ENCODE assay signal across 9 mouse cellular contexts in the genomic region with DNA sequence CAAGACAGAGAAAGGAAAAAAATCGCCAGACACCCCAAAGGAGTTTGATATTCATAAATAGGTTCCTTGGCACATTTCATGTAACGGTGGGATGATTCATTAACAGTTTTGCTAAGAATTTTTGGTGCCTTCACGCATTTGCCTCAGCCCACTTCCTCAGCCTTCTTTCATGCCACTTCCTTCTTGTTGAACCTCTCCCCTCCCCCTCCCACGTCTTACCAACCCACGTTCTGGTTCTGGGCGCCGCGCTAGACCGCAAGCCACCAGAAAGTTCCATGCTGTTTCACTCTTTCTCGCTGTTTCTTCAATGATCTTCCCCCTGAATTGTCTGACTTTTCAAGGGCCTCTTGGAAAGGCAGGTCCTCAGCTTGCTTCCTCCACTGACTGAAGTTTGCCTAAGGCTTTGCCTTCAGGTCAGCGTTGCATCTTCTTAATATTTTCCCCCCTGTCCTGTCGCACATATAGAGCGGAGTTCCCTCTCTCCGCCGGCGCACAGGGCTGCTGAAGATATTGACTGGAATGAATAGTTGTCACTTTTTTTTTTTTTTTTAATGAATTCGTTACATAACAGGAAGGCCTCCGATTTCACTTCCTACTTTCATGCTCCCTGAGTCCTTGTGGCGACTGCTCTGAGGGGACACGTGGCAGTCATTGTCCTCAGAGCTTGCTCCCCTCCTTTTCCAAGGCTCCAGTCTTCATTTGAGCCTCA. TPM values are rescaled to one million over a fixed set of nuclear protein-coding genes. Genes with fewer than 3 reads are reported as not detected.
DNase-seq lines count a peak whose midpoint lies in the region; ATAC-seq lines count a peak whose summit lies in the region.
"Had no signal": no experiment of that assay in that cellular context is flagged by ENCODE, and none has a peak within 500 bp of the region (broad histone marks: within the 10 kb centered on the region; RNA-seq: fewer than 3 reads in every experiment).

No protein-coding gene starts in this region.

- peaks cover 87% of the 10 kb centered on the region for H3K79me2 ChIP-seq in macrophage (ENCODE audit: inconsistent target)

- no peaks in the 10 kb centered on the region for H3K4me1 ChIP-seq in limb, embryonic 15.5 days
- H3K4me1 ChIP-seq in limb, embryonic 10.5 days: no peaks in the 10 kb centered on the region
- no peaks in the 10 kb centered on the region for H3K4me1 ChIP-seq in kidney, embryonic 14.5 days (ENCODE audit: control insufficient read depth, insufficient read depth, low read length)
- H3K4me1 ChIP-seq in kidney, embryonic 15.5 days: 0 out of 2 replicates have a peak, but pooled peaks cover 5% of the 10 kb centered on the region
- H3K4me1 ChIP-seq in forebrain, embryonic 14.5 days (ENCODE audit: control insufficient read depth, insufficient read depth, low read length): no peaks in the 10 kb centered on the region

- WGBS in limb, embryonic 15.5 days: 84% methylated on average over 20 of the region's 20 CpGs
- WGBS in limb, embryonic 10.5 days: 89% methylated on average over 20 of the region's 20 CpGs
- WGBS in macrophage (ENCODE audit: missing documents): under 1% methylated on average over 19 of the region's 20 CpGs
- WGBS in kidney, embryonic 14.5 days: 84% methylated on average over 20 of the region's 20 CpGs
- WGBS in kidney, embryonic 15.5 days: 83% methylated on average over 20 of the region's 20 CpGs
- 86% methylated on average over 20 of the region's 20 CpGs for WGBS in forebrain, embryonic 14.5 days

- no peaks in the 10 kb centered on the region for H3K9me3 ChIP-seq in limb, embryonic 15.5 days
- H3K9me3 ChIP-seq in limb, embryonic 10.5 days (replicated peaks): no peaks in the 10 kb centered on the region
- H3K9me3 ChIP-seq in kidney, embryonic 14.5 days (ENCODE audit: control insufficient read depth, low read length): no peaks in the 10 kb centered on the region
- no peaks in the 10 kb centered on the region for H3K9me3 ChIP-seq in kidney, embryonic 15.5 days (replicated peaks)
- no peaks in the 10 kb centered on the region for H3K9me3 ChIP-seq in forebrain, embryonic 14.5 days (replicated peaks; ENCODE audit: control insufficient read depth, low read length)

- H3K9ac ChIP-seq in limb, embryonic 15.5 days: no peak overlapping the region
- H3K9ac ChIP-seq in kidney, embryonic 14.5 days (ENCODE audit: low read depth, low read length): no peak overlapping the region
- no peak overlapping the region for H3K9ac ChIP-seq in kidney, embryonic 15.5 days
- H3K9ac ChIP-seq in forebrain, embryonic 14.5 days (ENCODE audit: low read length): no peak overlapping the region

- no peak overlapping the region for H3K4me3 ChIP-seq in limb, embryonic 15.5 days
- no peak overlapping the region for H3K4me3 ChIP-seq in limb, embryonic 10.5 days
- H3K4me3 ChIP-seq in macrophage (ENCODE audit: inconsistent target): peak overlapping the region; percentile 81
- H3K4me3 ChIP-seq in kidney, embryonic 14.5 days (ENCODE audit: low read length): no peak overlapping the region
- no peak overlapping the region for H3K4me3 ChIP-seq in kidney, embryonic 15.5 days (replicated peaks)
- H3K4me3 ChIP-seq in forebrain, embryonic 14.5 days (ENCODE audit: low read depth, low read length): no peak overlapping the region

- ATAC-seq in limb, embryonic 15.5 days (ENCODE audit: insufficient number of reproducible peaks, low FRiP score, low TSS enrichment, low read depth): no peak
- peak; percentile 32 for ATAC-seq in granulocyte monocyte progenitor cell, adult 5-6 weeks (replicated peaks; ENCODE audit: poor library complexity, severe bottlenecking)
- ATAC-seq in kidney, embryonic 14.5 days (ENCODE audit: low FRiP score, low TSS enrichment): no peak
- ATAC-seq in kidney, embryonic 15.5 days (replicated peaks; ENCODE audit: low FRiP score): no peak
- no peak for ATAC-seq in forebrain, embryonic 14.5 days

- DNase-seq in limb, embryonic 10.5 days (ENCODE audit: low spot score): no peak
- DNase-seq in thymus, postnatal 10 days (ENCODE audit: low spot score in 2 of 2): peak; percentile 78 to 81
- DNase-seq in forebrain, embryonic 14.5 days (ENCODE audit: low spot score): no peak

- peak overlapping the region; percentile 27; the same call in 1 of the 2 replicates for H3K27ac ChIP-seq in limb, embryonic 15.5 days
- H3K27ac ChIP-seq in limb, embryonic 10.5 days: no peak overlapping the region
- H3K27ac ChIP-seq in macrophage: peak overlapping the region; percentile 99
- H3K27ac ChIP-seq in kidney, embryonic 14.5 days (ENCODE audit: low read depth, low read length): no peak overlapping the region
- no peak overlapping the region for H3K27ac ChIP-seq in kidney, embryonic 15.5 days
- no peak overlapping the region for H3K27ac ChIP-seq in forebrain, embryonic 14.5 days (ENCODE audit: low read depth, low read length)

- no peaks in the 10 kb centered on the region for H3K36me3 ChIP-seq in limb, embryonic 15.5 days
- no peaks in the 10 kb centered on the region for H3K36me3 ChIP-seq in limb, embryonic 10.5 days
- peaks cover 4% of the 10 kb centered on the region; the same call in 1 of the 2 replicates for H3K36me3 ChIP-seq in macrophage (ENCODE audit: inconsistent target)
- H3K36me3 ChIP-seq in kidney, embryonic 14.5 days (ENCODE audit: control insufficient read depth, insufficient read depth, low read length): no peaks in the 10 kb centered on the region
- H3K36me3 ChIP-seq in kidney, embryonic 15.5 days: no peaks in the 10 kb centered on the region
- H3K36me3 ChIP-seq in forebrain, embryonic 14.5 days (ENCODE audit: control insufficient read depth, insufficient read depth, low read length): no peaks in the 10 kb centered on the region

- no peak overlapping the region for H3K4me2 ChIP-seq in limb, embryonic 15.5 days
- no peak overlapping the region for H3K4me2 ChIP-seq in kidney, embryonic 14.5 days (replicated peaks; ENCODE audit: low read depth, low read length)
- no peak overlapping the region for H3K4me2 ChIP-seq in kidney, embryonic 15.5 days
- no peak overlapping the region for H3K4me2 ChIP-seq in forebrain, embryonic 14.5 days (ENCODE audit: low read length)

- no peaks in the 10 kb centered on the region for H3K27me3 ChIP-seq in limb, embryonic 15.5 days
- H3K27me3 ChIP-seq in limb, embryonic 10.5 days (ENCODE audit: low read depth, poor library complexity, severe bottlenecking): no peaks in the 10 kb centered on the region
- no peaks in the 10 kb centered on the region for H3K27me3 ChIP-seq in kidney, embryonic 14.5 days (ENCODE audit: control insufficient read depth, insufficient read depth, low read length)
- no peaks in the 10 kb centered on the region for H3K27me3 ChIP-seq in kidney, embryonic 15.5 days
- H3K27me3 ChIP-seq in forebrain, embryonic 14.5 days (replicated peaks; ENCODE audit: control insufficient read depth, insufficient read depth, low read length): no peaks in the 10 kb centered on the region

RNA-seq across cellular contexts. Expression of gene Lcp1, which starts 48.5 kb away (rescaled TPM):
- polyA plus RNA-seq in limb, embryonic 15.5 days (2015; fragmentation: Nextera tagmentation; extraction: Ambion mirVana): 36.7 and 38.4 TPM in 2 replicates
- 20.4 and 20.9 TPM in 2 replicates for polyA plus RNA-seq in limb, embryonic 10.5 days (2016; fragmentation: Nextera tagmentation; extraction: Ambion mirVana)
- 450 and 461 TPM in 2 replicates for total RNA-seq in granulocyte monocyte progenitor cell, adult 5-6 weeks (2014; fragmentation: Nextera tagmentation)
- 316 and 346 TPM in 2 replicates for total RNA-seq in granulocyte monocyte progenitor cell, adult 5-6 weeks (2017)
- total RNA-seq in macrophage (2018; cell fraction: chromatin; rRNA removed): 1,000 to 10,000 TPM in 11 of 26 experiments, 100 to 1,000 TPM in 15; 310 to 1,734 (median 948) TPM
- total RNA-seq in macrophage (2018; cell fraction: cytosol; rRNA removed): 1,000 to 10,000 TPM in 4 of 26 experiments, 100 to 1,000 TPM in 22; 554 to 1,295 (median 783) TPM
- total RNA-seq in macrophage (2018; cell fraction: nucleus; rRNA removed): 1,000 to 10,000 TPM in 4 of 26 experiments, 100 to 1,000 TPM in 22; 371 to 1,198 (median 818) TPM
- polyA plus RNA-seq in macrophage (2018): 571 to 1,239 TPM (median 1,135 TPM) in 3 replicates
- 11.2 and 22.3 TPM in 2 replicates for polyA plus RNA-seq in kidney, embryonic 14.5 days (2014; fragmentation: Nextera tagmentation; extraction: Ambion mirVana)
- 21.1 and 21.9 TPM in 2 replicates for polyA plus RNA-seq in kidney, embryonic 15.5 days (2015; fragmentation: Nextera tagmentation; extraction: Ambion mirVana)
- polyA plus RNA-seq in forebrain, embryonic 14.5 days (2014; fragmentation: Nextera tagmentation; extraction: Ambion mirVana): 13.0 and 16.5 TPM in 2 replicates

RNA-seq across cellular contexts. Expression of gene Lrrc63, which starts 48.7 kb away (rescaled TPM):
- not detected in 2 replicates for polyA plus RNA-seq in limb, embryonic 15.5 days (2015; fragmentation: Nextera tagmentation; extraction: Ambion mirVana)
- 0.05 and 0.08 TPM in 2 replicates for polyA plus RNA-seq in limb, embryonic 10.5 days (2016; fragmentation: Nextera tagmentation; extraction: Ambion mirVana)
- not detected in 2 replicates for total RNA-seq in granulocyte monocyte progenitor cell, adult 5-6 weeks (2014; fragmentation: Nextera tagmentation)
- not detected in 2 replicates for total RNA-seq in granulocyte monocyte progenitor cell, adult 5-6 weeks (2017)
- 10 to 100 TPM in 7 of 26 experiments, 1 to 10 TPM in 9, under 1 TPM in 4, not detected in 6; 0.43 to 19.7 (median 5.4) TPM for total RNA-seq in macrophage (2018; cell fraction: chromatin; rRNA removed)
- total RNA-seq in macrophage (2018; cell fraction: cytosol; rRNA removed): 1 to 10 TPM in 8 of 26 experiments, under 1 TPM in 15, not detected in 3; 0.05 to 7.4 (median 0.55) TPM
- total RNA-seq in macrophage (2018; cell fraction: nucleus; rRNA removed): 10 to 100 TPM in 6 of 26 experiments, 1 to 10 TPM in 12, under 1 TPM in 7, not detected in 1; 0.25 to 24.3 (median 3.4) TPM
- 0.06 to 0.11 TPM in 2 of 3 replicates, not detected in the other for polyA plus RNA-seq in macrophage (2018)
- 0.07 TPM in 1 of 2 replicates, not detected in the other for polyA plus RNA-seq in kidney, embryonic 14.5 days (2014; fragmentation: Nextera tagmentation; extraction: Ambion mirVana)
- polyA plus RNA-seq in kidney, embryonic 15.5 days (2015; fragmentation: Nextera tagmentation; extraction: Ambion mirVana): not detected in 2 replicates
- polyA plus RNA-seq in forebrain, embryonic 14.5 days (2014; fragmentation: Nextera tagmentation; extraction: Ambion mirVana): 0.09 TPM in 1 of 2 replicates, not detected in the other
- polyA plus RNA-seq: limb, embryonic 14.5 days had no signal

Comparison
In these comparisons a context has a peak if more than half of its experiments do, and no peak if none do; other contexts are left out.
1. H3K27ac ChIP-seq: peak in limb, embryonic 15.5 days (single experiment) and macrophage (single experiment); none in limb, embryonic 10.5 days (single experiment), kidney, embryonic 14.5 days (single experiment), kidney, embryonic 15.5 days (single experiment) and forebrain, embryonic 14.5 days (single experiment).
2. DNase-seq: peak in thymus, postnatal 10 days (2 of 2); none in limb, embryonic 10.5 days (single experiment) and forebrain, embryonic 14.5 days (single experiment).
3. RNA of gene Lcp1, which starts 48.5 kb away (polyA plus RNA-seq): 571 to 1,239 TPM in macrophage; 36.7 to 38.4 TPM in limb, embryonic 15.5 days, 11.2 to 22.3 TPM in kidney, embryonic 14.5 days, 21.1 to 21.9 TPM in kidney, embryonic 15.5 days, 20.4 to 20.9 TPM in limb, embryonic 10.5 days and 13.0 to 16.5 TPM in forebrain, embryonic 14.5 days; every median in the first group is over 10 times any median in the second.